Mouse (Mus musculus): Measurements from ENCODE around the gene Lect2. TPM values are rescaled to one million over a fixed set of nuclear protein-coding genes. Genes with fewer than 3 reads are reported as not detected.
A peak's percentile ranks its signal among the peaks of the same experiment; 100 is the strongest.

Gene Lect2
- not detected for total RNA-seq (2021)
- long read RNA-seq, result 0 reads

DNA sequence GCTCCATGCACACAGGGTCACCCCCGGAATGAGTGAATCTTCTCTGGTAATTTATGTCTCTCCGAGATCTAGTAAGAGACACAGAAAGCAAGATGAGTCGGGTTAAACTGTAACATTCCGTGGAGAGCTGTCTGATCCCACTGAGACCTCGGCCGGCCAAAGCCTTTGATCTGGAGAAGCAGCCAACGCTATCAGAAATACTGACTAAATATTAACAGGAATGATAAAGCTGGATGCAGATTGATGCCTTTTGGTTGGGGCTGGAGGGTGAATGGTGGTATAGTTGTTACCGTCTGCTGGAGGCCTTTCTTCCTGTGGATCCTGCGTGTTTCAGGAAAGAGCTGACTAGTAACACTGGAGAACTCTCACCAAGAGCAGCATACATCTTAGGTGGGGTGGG lies at the start of gene Lect2:
Gene Lect2 (minus strand): TSS at position 102 of the 400 bp plus-strand sequence.
- DNase-seq (ENCODE audit: low spot score in 2 of 2), result no peak

DNA sequence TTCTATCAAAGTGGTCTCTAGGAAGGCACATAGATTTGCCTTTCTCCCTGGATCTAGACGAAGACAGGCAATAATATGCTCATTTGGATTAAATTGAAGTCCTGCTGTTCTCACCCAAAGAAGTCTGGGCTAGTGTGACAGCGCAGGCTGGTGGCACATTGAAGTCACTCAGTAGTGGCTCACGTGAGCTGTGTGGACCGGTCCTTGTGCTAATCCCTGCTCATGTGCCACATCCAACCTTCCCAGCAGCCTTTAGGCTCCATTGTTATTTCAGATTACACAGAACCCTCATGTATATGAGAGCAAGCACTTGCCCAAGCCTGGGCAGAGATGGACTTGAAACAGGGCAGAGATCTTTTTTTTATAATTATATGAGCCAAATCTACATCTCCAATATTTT lies 49.0 kb upstream of the Lect2 start:
- DNase-seq (ENCODE audit: low spot score in 2 of 2), result no peak

- no peak for DNase-seq (ENCODE audit: low spot score in 2 of 2)
Measured at GRCm38 (mm10) chr13:56595246-56595645, 46.9 kb upstream of the Lect2 start.

GRCm38 (mm10) chr13:56593961-56594391 lies 45.7 kb upstream of the Lect2 start:
- DNase-seq (ENCODE audit: low spot score in 2 of 2), result no peak

DNA sequence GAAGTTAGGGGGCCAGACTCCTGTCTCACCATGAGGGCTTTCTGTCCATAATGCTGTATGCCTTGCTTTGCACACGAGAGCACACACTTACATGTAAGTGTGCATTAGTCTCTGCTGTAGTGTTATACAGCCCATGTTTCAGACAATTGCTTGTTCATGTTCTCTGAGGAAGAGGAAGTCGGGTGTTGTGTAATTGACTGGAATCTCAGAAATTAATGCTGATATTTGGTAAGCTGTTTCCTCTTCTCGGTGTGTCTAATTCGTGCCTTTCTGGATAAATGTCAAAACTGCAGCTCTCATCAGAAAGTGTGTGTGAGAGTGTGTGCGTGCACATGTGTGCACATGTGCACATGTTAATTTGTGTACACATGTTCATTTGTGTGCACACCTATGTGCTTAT lies 44.9 kb upstream of the Lect2 start:
- DNase-seq (ENCODE audit: low spot score in 2 of 2), result no peak

GRCm38 (mm10) chr13:56591939-56592338 lies 43.6 kb upstream of the Lect2 start:
- DNase-seq (ENCODE audit: low spot score in 2 of 2), result no peak

- DNase-seq (ENCODE audit: low spot score in 2 of 2), result no peak
Measured at GRCm38 (mm10) chr13:56591191-56591590, 42.9 kb upstream of the Lect2 start.

DNA sequence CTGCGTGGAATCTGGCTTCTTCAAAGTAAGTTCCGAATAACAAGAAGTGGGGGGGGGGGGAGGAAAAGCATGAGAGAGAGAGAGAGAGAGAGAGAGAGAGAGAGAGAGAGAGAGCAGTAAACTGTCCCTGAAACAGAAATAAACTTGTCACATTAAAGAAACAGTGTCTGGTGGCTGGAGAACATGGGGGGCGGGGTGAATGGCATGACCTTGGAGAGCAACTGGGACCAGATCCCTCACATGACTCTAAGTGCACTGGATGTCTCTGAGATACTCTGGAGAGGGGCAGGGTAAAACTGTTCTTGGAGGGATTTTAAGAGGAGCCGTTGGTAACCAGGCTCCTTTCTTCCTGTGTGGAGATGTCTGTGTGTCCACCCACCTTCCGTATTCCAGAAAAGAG lies 41.9 kb upstream of the Lect2 start:
- DNase-seq (ENCODE audit: low spot score in 2 of 2), result no peak

GRCm38 (mm10) chr13:56588454-56589117 lies 40.3 kb upstream of the Lect2 start:
- DNase-seq (ENCODE audit: low spot score in 2 of 2), result no peak

DNA sequence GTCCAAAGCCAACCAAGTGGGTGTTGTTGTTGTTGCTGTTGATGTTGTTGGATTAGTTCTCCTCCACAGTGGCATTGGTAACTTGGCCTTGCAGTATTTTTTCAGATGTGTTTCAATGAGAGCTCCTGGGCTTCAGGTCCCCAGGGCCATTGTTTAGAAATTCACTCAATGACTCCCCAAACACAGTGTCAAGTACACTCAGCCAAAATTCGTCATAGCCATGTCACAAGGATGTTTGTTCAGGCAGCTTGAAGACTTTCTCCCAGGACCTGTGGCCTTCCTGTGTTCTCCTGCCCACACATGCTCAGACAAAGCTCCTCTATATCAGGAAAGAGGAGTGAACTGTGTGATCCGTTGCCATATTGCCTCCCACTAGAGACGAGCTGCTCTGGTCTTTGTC lies 37.7 kb upstream of the Lect2 start:
- DNase-seq (ENCODE audit: low spot score in 2 of 2), result no peak

DNA sequence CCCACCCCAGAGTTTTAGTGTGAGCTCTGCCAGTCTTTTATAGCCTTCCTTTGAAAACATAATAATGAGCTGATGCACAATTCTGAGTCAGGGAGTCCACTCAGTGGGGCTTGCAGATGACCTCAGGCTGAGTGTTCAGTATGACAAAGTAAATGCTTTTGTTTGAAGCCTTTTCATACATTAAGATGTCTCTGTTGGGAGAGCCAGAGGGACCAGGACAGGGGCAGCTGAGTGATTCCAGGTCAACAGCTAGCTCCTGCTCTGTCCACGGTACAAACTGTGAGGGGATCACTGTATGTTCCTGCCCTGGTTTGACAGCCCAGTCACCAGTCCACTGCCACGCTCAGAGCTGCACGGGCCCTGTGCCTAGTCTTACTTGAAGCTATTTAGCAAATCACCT lies 34.4 kb upstream of the Lect2 start:
- DNase-seq (ENCODE audit: low spot score in 2 of 2), result no peak

- peak in 1 of 2 experiments; percentile 41 for DNase-seq (ENCODE audit: low spot score in 2 of 2)
Measured at GRCm38 (mm10) chr13:56581961-56582434, 33.7 kb upstream of the Lect2 start.

- no peak for DNase-seq (ENCODE audit: low spot score in 2 of 2)
Measured at GRCm38 (mm10) chr13:56581512-56581911, 33.2 kb upstream of the Lect2 start.

DNA sequence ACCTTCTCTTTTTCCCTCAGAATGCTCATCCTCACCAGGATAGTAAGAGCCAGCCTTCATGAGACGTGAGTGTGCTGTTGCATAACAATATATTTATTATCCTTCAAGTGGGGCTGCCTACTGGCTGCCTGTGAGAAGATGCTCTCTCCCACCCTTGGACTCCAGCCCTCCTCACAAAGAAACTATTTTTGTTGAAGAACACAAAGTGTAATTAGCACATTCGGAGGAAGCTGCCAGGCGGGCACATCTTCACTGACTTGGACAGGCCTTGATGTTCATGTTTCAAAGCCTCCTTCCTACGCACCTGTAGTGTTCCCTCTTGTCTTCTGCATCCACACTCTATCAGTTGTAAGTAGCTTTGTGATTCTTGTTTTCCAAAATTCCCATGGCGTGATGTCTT lies 32.1 kb upstream of the Lect2 start:
- DNase-seq (ENCODE audit: low spot score in 2 of 2), result peak in 1 of 2 experiments; percentile 14

DNA sequence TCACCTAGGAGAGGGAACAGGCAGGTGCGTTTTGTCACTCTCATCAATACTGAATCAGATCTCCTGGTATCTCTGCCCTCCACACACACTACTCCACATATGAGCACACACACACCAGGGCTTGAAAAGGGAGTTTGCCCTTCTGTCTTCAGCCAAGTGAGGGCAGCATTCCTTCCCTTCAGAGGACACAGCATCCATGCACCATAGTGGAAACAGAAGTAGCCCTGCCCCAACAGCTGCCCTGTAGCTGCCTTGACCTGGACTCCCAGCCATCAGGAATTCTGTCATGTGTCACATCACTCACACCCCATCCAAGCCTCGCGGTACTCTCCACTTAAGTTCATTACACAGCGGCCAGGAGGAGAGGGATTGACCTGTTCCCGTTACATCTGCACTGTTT lies 29.8 kb upstream of the Lect2 start:
- no peak for DNase-seq (ENCODE audit: low spot score in 2 of 2)

DNA sequence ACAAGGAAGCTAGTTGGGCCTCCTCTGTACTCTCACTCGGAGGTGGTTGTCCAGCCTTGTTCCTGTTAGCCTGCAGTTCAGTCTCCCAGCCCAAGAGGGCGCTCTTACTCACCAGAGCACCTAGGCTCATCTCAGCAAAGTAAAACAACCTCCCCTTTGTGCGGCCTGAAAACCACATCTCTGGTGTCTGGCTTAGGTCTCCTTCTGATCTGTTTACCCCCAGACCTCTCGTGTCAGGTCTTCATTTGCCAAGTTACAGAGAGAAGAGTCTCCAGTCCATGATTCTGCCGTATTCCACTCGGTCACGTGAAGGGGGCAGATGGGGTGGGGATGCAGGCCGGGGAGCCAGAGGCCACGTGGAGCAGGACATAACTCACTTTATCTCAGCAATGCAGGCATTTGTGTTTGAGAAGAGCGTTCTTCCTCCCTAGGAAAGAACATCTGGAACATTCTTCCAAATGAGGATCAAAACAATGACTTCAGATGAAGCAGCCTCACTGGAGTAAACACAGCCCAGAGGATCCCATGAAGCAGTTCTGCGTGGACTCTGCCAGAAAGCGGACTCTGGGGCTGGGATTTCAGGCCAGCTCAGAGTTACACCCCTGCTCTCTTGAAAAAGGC lies 27.5 kb upstream of the Lect2 start:
- DNase-seq (ENCODE audit: low spot score in 2 of 2), result peak; percentile 52 to 80

- DNase-seq (ENCODE audit: low spot score in 2 of 2), result no peak
Measured at GRCm38 (mm10) chr13:56575074-56575473, 26.8 kb upstream of the Lect2 start.

GRCm38 (mm10) chr13:56571645-56572044 lies 23.3 kb upstream of the Lect2 start:
- no peak for DNase-seq (ENCODE audit: low spot score in 2 of 2)

- no peak for DNase-seq (ENCODE audit: low spot score in 2 of 2)
Measured at GRCm38 (mm10) chr13:56566336-56566735, 18.0 kb upstream of the Lect2 start.

DNA sequence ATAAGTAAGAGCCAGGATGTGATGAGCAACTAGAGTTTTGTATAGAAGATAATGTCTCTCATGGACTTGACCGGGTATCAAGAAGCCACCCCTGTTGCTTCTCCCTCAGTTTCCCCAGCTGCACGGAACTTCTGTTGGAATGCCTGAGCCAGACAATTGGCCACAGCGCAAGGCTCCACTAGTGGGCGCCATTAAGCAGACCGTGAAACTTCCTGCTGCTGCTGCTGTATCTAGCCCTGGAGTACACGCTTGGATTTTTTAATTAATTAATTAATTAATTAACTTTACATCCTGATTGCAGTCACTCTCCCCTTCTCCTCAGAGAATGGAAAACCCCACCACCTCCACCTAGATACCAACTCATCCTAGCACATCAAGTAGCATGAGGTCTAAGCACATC lies 14.8 kb upstream of the Lect2 start:
- peak in 1 of 2 experiments; percentile 49 for DNase-seq (ENCODE audit: low spot score in 2 of 2)

- DNase-seq (ENCODE audit: low spot score in 2 of 2), result no peak
Measured at GRCm38 (mm10) chr13:56561129-56561528, 12.8 kb upstream of the Lect2 start.

DNA sequence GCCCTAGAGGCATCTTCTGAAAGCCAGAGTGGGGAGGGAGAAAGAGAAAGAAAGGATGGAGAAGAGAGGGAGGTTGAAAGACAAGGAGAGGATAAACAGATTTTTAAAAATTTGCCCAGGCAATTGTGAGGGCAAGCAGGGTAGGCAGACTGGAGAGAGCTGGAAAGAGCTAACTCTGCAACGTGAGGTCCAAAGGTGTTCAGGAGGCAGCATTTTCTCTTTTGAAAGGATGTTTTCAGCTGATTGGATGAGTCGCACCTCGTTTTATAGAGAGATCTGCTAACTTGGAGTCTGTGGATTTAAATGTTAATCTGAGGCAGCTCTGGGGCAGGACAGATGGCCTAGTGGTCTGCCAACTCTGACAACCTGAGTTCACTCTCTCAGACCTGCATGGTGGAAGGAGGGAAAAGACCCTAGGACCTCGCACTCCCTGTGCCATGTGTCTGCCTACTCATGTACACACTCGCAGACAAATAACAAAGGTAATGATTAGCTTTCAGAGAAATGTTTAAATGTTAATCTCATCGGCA lies 11.6 kb upstream of the Lect2 start:
- no peak for DNase-seq (ENCODE audit: low spot score in 2 of 2)

DNA sequence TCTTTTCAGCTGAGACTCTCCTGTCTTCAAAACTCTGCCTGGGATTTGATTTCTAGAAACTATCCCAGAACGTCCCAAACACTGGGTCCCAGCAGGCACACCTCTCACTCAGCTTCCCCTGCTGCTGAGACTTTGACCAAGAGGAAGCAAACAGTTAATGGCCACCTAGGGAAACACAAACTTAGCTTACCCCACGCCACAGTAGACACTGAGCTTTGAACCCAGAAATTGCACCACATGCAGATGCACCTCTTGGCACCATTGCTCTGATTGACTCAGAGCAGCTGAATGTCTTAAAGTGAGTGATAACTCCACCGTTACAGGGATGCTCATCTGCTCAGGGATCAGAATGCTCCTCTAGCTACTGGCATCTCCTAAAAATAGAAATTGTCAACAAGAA lies 10.5 kb upstream of the Lect2 start:
- no peak for DNase-seq (ENCODE audit: low spot score in 2 of 2)

All from layer of hippocampus, adult 18-20 months (tissue).